Mouse (Mus musculus): ENCODE data around the gene Flywch1. TPM values are rescaled to one million over a fixed set of nuclear protein-coding genes. Genes with fewer than 3 reads are reported as not detected.

The Flywch1 gene
- polyA plus RNA-seq, 1 experiment from 2014 or later, result 9.4 TPM

DNA sequence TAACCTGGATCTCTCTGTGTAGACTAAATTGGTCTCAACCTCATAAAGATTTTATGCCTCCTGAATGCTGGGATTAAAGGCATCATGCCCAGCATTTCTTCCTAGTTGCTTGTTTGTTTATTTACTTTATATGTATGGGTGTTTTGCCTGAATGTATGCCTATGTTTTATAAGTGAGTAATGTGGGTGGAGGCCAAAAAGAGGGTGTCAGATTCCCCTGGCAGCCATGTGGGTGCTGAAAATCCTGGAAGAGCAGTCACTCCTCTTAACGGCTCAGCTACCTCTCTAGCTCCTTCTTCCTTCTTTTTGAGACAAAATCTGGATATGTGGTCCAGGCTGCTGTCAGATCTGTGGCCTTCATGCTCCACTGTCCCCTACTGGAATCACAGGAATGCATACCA is 41.0 kb downstream of the Flywch1 start:
- ATAC-seq (ENCODE audit: insufficient read depth), result no peak
- no peak overlapping the region for H3K4me3 ChIP-seq (replicated peaks)
- peaks cover 26% of the 10 kb centered on the region for H3K4me1 ChIP-seq (replicated peaks)
- no peak overlapping the region for H3K27ac ChIP-seq (replicated peaks)
- H3K9me3 ChIP-seq (replicated peaks), result no peaks in the 10 kb centered on the region
- H3K9ac ChIP-seq, result no peak overlapping the region
- 69% methylated on average over 1 of the region's 1 CpGs for WGBS (ENCODE audit: insufficient replicate concordance)
- H3K27me3 ChIP-seq, result no peaks in the 10 kb centered on the region
- peaks cover 33% of the 10 kb centered on the region for H3K36me3 ChIP-seq (replicated peaks)
- H3K4me2 ChIP-seq, result no peak overlapping the region

DNA sequence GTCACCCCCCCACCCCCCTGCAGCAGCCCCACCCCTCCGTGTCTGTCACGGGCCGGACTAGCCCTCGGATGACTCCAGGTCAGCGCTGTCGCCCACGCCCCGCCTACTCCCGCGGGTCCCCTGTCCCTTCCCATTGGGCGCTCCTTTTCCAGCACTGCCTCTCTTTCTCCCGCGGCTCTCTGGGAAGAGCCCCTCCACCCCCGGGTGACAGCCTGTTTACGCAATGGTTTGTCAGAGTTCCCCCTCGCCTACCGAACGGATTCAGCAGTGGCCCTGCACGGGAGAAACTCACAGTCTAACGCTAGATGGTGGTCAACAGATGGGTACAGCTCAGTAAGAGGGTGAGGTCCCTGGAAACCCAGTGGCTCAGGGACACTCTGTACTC is 44.7 kb downstream of the Flywch1 start:
- H3K9ac ChIP-seq, result peak overlapping the region; percentile 81
- no peaks in the 10 kb centered on the region for H3K9me3 ChIP-seq (replicated peaks)
- H3K27ac ChIP-seq (replicated peaks), result peak overlapping the region; percentile 90
- peak overlapping the region; percentile 79 for H3K4me3 ChIP-seq (replicated peaks)
- WGBS (ENCODE audit: insufficient replicate concordance), result under 1% methylated on average over 20 of the region's 20 CpGs
- no peaks in the 10 kb centered on the region for H3K36me3 ChIP-seq (replicated peaks)
- ATAC-seq (ENCODE audit: insufficient read depth), result peak; percentile 87
- peak overlapping the region; percentile 76 for H3K4me2 ChIP-seq
- H3K27me3 ChIP-seq, result peaks cover 5% of the 10 kb centered on the region; the same call in 1 of the 2 replicates
- H3K4me1 ChIP-seq (replicated peaks), result peaks cover 30% of the 10 kb centered on the region

DNA sequence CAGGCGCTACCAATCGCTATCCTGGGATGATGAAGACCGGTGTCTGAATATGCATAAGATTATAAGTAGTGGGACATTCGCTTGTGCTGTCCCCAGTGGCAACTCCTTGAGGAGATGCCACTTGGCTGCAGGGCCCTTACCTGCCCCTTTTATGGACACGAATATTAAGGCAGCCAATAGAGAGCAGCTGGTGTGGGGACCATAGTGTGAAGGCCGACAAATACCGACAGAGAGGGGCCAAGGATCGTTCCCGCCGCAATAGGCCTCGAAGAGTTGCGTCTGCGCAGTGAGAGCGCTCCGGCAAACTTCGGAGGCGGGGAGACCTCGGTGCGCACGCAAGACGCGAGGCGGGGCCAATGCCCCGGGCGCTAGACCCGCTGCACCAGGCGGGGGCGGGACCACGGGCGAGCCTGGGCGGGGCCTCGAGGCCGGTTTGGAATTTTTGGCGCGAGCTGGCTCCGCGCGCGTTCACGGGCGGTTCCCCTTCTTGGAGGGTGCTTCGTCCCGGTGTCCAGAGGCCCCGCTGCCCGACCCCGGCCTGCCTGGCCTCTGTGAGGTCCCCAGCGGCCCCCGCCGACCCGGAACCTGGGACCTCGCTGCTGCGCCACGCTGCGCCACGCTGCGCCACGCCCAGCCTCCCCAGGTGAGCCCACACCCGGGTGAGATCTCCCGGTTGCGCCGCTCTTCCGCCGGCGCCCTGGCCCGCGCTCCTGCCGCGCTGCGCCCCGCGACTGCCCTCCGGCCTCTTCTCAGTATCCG is 45.2 kb downstream of the Flywch1 start, which contains the start of gene Pkmyt1:
Gene Pkmyt1, plus strand, starts transcription at position 338 of the 759 bp plus-strand sequence.
- no peaks in the 10 kb centered on the region for H3K36me3 ChIP-seq (replicated peaks)
- peak; percentile 88 for ATAC-seq (ENCODE audit: insufficient read depth)
- peaks cover 30% of the 10 kb centered on the region for H3K4me1 ChIP-seq (replicated peaks)
- peak within 1 kb of the TSS; percentile 90 for H3K27ac ChIP-seq (replicated peaks)
- WGBS (ENCODE audit: insufficient replicate concordance), result 2% methylated on average over 72 of the region's 73 CpGs
- peak within 1 kb of the TSS; percentile 79 for H3K4me3 ChIP-seq (replicated peaks)
- peak within 1 kb of the TSS; percentile 81 for H3K9ac ChIP-seq
- peaks cover 5% of the 10 kb centered on the region; the same call in 1 of the 2 replicates for H3K27me3 ChIP-seq
- peak within 1 kb of the TSS; percentile 76 for H3K4me2 ChIP-seq
- H3K9me3 ChIP-seq (replicated peaks), result no peaks in the 10 kb centered on the region

DNA sequence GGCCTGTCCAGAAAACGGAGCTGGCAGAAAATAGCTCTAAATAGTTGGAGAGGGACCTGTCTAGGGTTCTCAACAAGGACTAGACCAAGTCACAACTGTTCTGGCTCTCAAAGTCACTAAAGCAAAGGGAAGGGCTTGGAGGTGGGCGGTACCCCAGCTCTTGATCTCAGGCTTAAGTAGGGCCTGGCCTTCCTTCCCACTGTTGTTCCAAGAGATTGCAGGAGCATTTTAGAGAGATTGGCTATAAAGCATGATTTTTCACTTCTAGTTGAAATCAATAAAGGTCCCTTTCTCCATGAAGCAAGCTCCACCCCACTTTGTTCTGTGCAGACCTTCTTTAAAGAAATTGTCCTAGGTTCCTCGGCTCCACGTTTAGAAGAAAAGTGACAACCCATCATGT is 45.9 kb downstream of the Flywch1 start:
- no peak for ATAC-seq (ENCODE audit: insufficient read depth)
- H3K9ac ChIP-seq, result peak overlapping the region; percentile 63
- peaks cover 30% of the 10 kb centered on the region for H3K4me1 ChIP-seq (replicated peaks)

DNA sequence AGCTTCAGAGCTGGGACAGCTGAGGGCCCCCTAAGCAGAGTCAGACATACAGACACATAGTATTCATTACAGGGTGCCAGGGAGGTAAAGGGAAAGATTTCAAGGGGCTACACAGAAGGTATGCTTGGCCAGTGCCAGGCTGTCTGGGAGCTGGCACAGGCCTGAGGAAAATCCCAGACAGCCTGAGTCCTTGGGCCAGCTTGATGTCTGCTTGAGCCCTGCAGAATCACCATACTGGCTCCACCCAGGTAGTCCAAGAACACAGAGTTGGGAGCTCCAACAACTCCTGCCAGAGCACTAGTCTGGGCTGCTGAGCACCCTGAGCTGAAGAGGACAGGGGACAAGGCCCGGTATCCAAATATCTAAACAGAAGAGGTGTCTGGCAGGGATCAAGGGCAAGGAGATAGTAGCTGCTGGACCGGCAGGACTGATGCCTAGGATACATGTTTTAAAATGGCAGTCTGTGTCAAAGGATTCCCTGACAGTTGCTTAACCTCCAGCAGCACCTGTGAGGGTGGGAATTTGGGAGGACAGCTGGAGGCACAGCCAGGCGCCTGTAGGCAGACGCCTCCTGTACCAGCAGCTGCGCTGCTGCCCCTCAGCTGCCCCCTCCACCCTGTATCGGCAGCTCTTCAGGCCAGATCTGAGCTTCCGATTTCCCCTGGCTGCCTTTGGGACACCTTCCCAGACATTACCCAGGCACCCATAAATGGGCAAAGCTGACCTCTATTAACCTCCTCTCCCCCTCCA is 48.9 kb downstream of the Flywch1 start, which contains the start of gene 1520401A03Rik:
Gene 1520401A03Rik, minus strand, starts transcription at position 408 of the 750 bp plus-strand sequence.
- 80% methylated on average over 7 of the region's 7 CpGs for WGBS (ENCODE audit: insufficient replicate concordance)
- Histone ChIP-seq H3K36me3 (replicated peaks) (no peaks in the 10 kb centered on the region), H3K9ac (no peak within 1 kb of the TSS), H3K27ac (replicated peaks) (no peak within 1 kb of the TSS), H3K27me3 (peaks cover 19% of the 10 kb centered on the region), H3K4me1 (replicated peaks) (peaks cover 19% of the 10 kb centered on the region), H3K9me3 (replicated peaks) (no peaks in the 10 kb centered on the region), H3K4me3 (replicated peaks) (no peak within 1 kb of the TSS), H3K4me2 (no peak within 1 kb of the TSS)
- ATAC-seq (ENCODE audit: insufficient read depth), result no peak

More for the DNA sequence above, 45.9 kb downstream of the Flywch1 start:
- Histone ChIP-seq H3K4me2 (peak overlapping the region; percentile 76), H3K4me3 (replicated peaks) (peak overlapping the region; percentile 79), H3K36me3 (replicated peaks) (no peaks in the 10 kb centered on the region), H3K9me3 (replicated peaks) (no peaks in the 10 kb centered on the region), H3K27ac (replicated peaks) (peak overlapping the region; percentile 80), H3K27me3 (peaks cover 9% of the 10 kb centered on the region; the same call in 1 of the 2 replicates)
- WGBS (ENCODE audit: insufficient replicate concordance), result 40% methylated on average over 4 of the region's 4 CpGs

DNA sequence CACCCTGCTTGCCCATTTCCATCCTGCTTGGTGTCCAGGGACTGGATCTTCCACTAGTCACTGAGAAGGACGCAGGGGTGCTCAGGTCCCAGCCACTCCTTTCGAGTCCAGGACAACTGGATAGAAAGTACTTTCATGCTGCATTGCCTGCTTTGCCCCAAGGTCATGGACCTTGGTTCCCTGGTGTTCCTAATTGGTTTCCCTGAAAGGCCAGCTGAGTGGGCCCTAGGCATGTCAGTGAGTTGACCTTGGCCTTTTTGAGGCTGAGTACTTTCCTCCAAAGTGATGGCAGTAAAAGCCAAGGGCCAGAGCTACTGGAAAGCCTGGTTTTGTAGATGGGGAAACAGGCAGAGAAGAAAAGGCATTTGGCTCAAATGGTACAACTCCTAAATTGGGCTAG is 49.5 kb downstream of the Flywch1 start:
- Histone ChIP-seq H3K4me3 (replicated peaks) (no peak overlapping the region), H3K36me3 (replicated peaks) (no peaks in the 10 kb centered on the region), H3K9me3 (replicated peaks) (no peaks in the 10 kb centered on the region), H3K4me2 (no peak overlapping the region), H3K27ac (replicated peaks) (no peak overlapping the region), H3K27me3 (peaks cover 19% of the 10 kb centered on the region), H3K4me1 (replicated peaks) (peaks cover 12% of the 10 kb centered on the region), H3K9ac (no peak overlapping the region)
- WGBS (ENCODE audit: insufficient replicate concordance), result 64% methylated on average over 2 of the region's 2 CpGs
- no peak for ATAC-seq (ENCODE audit: insufficient read depth)

DNA sequence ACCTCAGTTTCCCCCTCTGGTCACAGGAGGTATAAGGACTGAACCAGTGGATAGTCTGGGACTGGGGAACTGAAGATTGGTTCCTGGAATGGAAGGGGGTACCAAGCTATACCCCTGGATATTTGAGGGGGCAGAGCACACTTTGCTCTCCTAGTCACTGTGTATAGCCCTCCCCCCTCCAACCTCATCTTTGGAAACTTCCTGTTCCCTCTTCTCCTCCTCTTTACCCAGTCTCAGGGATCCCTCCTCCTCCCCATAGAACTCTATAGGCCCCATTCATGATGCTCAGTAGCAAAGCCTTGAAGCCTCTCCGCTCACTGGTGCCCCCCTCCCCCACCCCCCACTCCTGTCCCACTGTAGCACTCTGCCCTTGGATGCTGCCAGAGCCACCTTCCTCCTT is 51.9 kb downstream of the Flywch1 start:
- H3K9ac ChIP-seq, result no peak overlapping the region
- peaks cover 20% of the 10 kb centered on the region for H3K27me3 ChIP-seq
- H3K9me3 ChIP-seq (replicated peaks), result no peaks in the 10 kb centered on the region
- no peak overlapping the region for H3K4me2 ChIP-seq
- 23% methylated on average over 1 of the region's 1 CpGs for whole genome bisulfite sequencing (ENCODE audit: insufficient replicate concordance)
- H3K36me3 ChIP-seq (replicated peaks), result no peaks in the 10 kb centered on the region
- no peaks in the 10 kb centered on the region for H3K4me1 ChIP-seq (replicated peaks)
- no peak overlapping the region for H3K27ac ChIP-seq (replicated peaks)
- no peak for ATAC-seq (ENCODE audit: insufficient read depth)
- H3K4me3 ChIP-seq (replicated peaks), result no peak overlapping the region

DNA sequence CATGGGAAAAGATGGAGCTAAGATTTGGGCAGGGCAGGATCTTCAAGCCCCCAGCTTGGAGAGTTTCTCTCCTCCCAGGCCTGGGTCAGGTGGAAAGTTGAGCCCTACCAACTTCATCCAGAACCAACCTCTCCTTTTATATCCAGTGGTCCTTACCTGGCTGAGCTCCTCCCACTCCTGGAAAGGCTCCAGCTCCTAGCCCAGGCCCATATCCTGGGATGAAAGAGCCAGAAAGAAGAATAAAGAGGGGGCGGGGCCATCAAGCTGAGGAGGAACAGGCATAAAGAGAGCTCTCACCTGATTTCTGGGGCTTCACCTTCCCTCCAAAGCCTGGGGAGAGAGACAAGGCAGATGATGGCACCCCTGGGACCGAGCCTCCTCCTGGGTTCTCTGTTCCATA is 54.4 kb downstream of the Flywch1 start:
- no peak overlapping the region for H3K9ac ChIP-seq
- no peak for ATAC-seq (ENCODE audit: insufficient read depth)
- no peaks in the 10 kb centered on the region for H3K9me3 ChIP-seq (replicated peaks)
- no peaks in the 10 kb centered on the region for H3K4me1 ChIP-seq (replicated peaks)
- no peaks in the 10 kb centered on the region for H3K36me3 ChIP-seq (replicated peaks)
- no peak overlapping the region for H3K4me2 ChIP-seq
- H3K4me3 ChIP-seq (replicated peaks), result no peak overlapping the region
- H3K27ac ChIP-seq (replicated peaks), result no peak overlapping the region
- H3K27me3 ChIP-seq, result peaks cover 21% of the 10 kb centered on the region
- 29% methylated on average over 2 of the region's 2 CpGs for WGBS (ENCODE audit: insufficient replicate concordance)

DNA sequence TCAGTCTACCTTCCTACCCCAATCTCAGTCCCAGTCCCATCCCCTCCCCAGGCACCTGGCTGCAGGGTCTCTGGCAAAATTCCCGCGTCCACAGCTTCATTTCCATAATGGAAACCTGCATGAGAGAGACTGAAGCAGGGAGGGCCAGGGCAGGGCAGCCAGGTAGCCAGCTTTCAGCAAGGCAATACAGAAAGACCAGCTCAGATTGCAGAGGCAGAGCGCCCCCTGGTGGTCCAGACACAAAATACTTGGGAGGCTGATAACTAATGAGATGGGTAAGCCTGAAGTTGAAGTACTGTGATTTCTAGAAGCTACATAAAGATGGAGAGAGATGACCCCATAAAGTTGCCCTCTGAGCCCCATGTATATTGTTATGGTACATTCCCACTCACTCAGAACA is 65.2 kb downstream of the Flywch1 start:
- 0% methylated on average over 3 of the region's 3 CpGs for WGBS (ENCODE audit: insufficient replicate concordance)
- Histone ChIP-seq H3K9me3 (replicated peaks) (no peaks in the 10 kb centered on the region), H3K4me1 (replicated peaks) (no peaks in the 10 kb centered on the region), H3K27ac (replicated peaks) (no peak overlapping the region), H3K4me2 (no peak overlapping the region), H3K4me3 (replicated peaks) (no peak overlapping the region), H3K27me3 (peaks cover 56% of the 10 kb centered on the region), H3K9ac (no peak overlapping the region), H3K36me3 (replicated peaks) (no peaks in the 10 kb centered on the region)
- ATAC-seq (ENCODE audit: insufficient read depth), result no peak

DNA sequence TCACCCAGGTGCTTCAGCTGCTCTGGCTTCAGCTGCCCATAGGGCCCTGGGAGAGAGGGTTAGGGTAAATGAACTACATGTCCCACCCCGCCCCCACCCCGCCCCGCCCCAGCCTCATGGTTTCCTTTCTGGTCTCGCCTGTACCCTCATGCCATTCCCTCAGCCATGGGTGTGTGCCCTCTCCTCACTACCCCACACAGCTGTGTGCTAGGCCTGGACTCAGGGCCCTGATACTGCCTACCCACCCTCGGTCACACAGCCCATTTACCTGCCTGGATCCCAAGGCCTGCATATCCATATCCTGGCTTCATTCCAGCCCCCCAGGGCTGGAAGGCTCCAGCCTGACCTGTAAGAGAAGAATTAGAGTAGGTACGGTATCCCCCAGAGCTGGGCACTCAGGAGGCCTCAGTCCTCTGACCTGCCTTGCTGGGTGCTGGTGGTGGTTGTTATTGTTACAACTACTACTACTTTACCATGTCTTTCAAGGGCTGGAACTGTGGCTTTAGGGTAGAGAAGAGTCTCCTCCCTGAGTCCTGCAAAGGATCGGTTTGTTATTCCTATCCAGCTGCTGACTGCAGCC is 65.8 kb downstream of the Flywch1 start:
- no peaks in the 10 kb centered on the region for H3K36me3 ChIP-seq (replicated peaks)
- H3K9ac ChIP-seq, result no peak overlapping the region
- ATAC-seq (ENCODE audit: insufficient read depth), result no peak
- no peaks in the 10 kb centered on the region for H3K4me1 ChIP-seq (replicated peaks)
- H3K27me3 ChIP-seq, result peaks cover 61% of the 10 kb centered on the region
- no peak overlapping the region for H3K4me2 ChIP-seq
- 68% methylated on average over 7 of the region's 7 CpGs for WGBS (ENCODE audit: insufficient replicate concordance)
- no peak overlapping the region for H3K27ac ChIP-seq (replicated peaks)
- H3K4me3 ChIP-seq (replicated peaks), result no peak overlapping the region
- no peaks in the 10 kb centered on the region for H3K9me3 ChIP-seq (replicated peaks)

DNA sequence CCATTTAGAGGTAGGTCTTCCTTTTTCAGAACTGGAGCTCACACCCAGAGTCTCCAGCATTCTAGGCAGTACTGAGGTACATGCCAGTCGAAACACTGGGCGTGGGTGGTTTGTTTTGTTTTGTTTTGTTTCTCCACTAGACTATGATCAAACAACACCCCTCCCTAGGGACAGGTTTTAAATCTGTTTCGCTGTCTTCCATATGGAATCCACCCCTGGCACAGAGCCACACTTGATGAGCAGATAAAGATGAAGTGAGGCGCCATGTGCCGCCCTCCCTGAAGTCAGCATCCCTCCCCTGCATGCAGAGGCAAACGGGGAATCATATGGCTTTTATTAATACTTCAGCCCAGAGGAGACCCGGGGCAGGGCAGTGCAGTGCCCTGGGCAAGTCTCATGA is 66.7 kb downstream of the Flywch1 start:
- ATAC-seq (ENCODE audit: insufficient read depth), result no peak
- peaks cover 61% of the 10 kb centered on the region for H3K27me3 ChIP-seq

More for the DNA sequence above, 66.7 kb downstream of the Flywch1 start:
- WGBS (ENCODE audit: insufficient replicate concordance), result 53% methylated on average over 7 of the region's 7 CpGs
- Histone ChIP-seq H3K4me2 (no peak overlapping the region), H3K9ac (no peak overlapping the region), H3K27ac (replicated peaks) (no peak overlapping the region), H3K4me3 (replicated peaks) (no peak overlapping the region), H3K36me3 (replicated peaks) (no peaks in the 10 kb centered on the region), H3K4me1 (replicated peaks) (peaks cover under 1% of the 10 kb centered on the region; the same call in 1 of the 2 replicates), H3K9me3 (replicated peaks) (no peaks in the 10 kb centered on the region)
